Mouse (Mus musculus) bone marrow macrophage, adult 2 months (primary cell): Measurements from ENCODE around the gene Glb1. TPM values are rescaled to one million over a fixed set of nuclear protein-coding genes. Genes with fewer than 3 reads are reported as not detected.
A peak's percentile ranks its signal among the peaks of the same experiment; 100 is the strongest.
"Not testable (repeated sequence)": the region's sequence is repeated elsewhere in the genome, so short reads cannot be mapped to it uniquely, and the experiment has no call there.

ENCODE experiments used
- H3K27ac ChIP-seq: 2 replicates; pipeline ENCODE4 v1.5.1; 2012; ENCODE audit warnings: low read depth, low read length; ENCODE audit not compliant: insufficient read depth
- H3K4me1 ChIP-seq: 2 replicates; pipeline ENCODE4 v1.6.1; 2012; ENCODE audit warnings: low read length; ENCODE audit not compliant: control insufficient read depth, insufficient read depth
- H3K4me3 ChIP-seq: 2 replicates; pipeline ENCODE4 v1.5.1; 2012; ENCODE audit warnings: mild to moderate bottlenecking, low read length, moderate library complexity; ENCODE audit not compliant: insufficient read depth
- CTCF ChIP-seq: IDR thresholded peaks from 2 replicates; pipeline ENCODE4 v1.5.1; 2012; ENCODE audit warnings: low read depth, mild to moderate bottlenecking, low read length, moderate library complexity
- POLR2A ChIP-seq: IDR thresholded peaks from 2 replicates; pipeline ENCODE4 v1.6.1; 2012; ENCODE audit warnings: mild to moderate bottlenecking, low read depth, low read length, borderline replicate concordance
- polyA plus RNA-seq: library from polyadenylated mRNA; stranded (reverse); fragments of >200 nt; gene quantifications from 2 replicates; pipeline ENCODE4 v1.2.4, GENCODE M21; 2012; ENCODE audit not compliant: missing spikeins, insufficient read depth, insufficient read length

Glb1 gene
- polyA plus RNA-seq, result 63.7 and 74.4 TPM in 2 replicates

GRCm38 (mm10) chr9:114400949-114401684 lies at the start of gene Glb1, which contains the start of gene Tmppe:
Gene Glb1 (plus strand): TSS chr9:114401076.
Gene Tmppe (plus strand): TSS chr9:114401105.
- TF ChIP-seq CTCF, result no peak
- Histone ChIP-seq H3K27ac (peak within 1 kb of the TSS; percentile 91), H3K4me3 (peak within 1 kb of the TSS; percentile 89), H3K4me1 (peaks cover 5% of the 10 kb centered on the region)

DNA sequence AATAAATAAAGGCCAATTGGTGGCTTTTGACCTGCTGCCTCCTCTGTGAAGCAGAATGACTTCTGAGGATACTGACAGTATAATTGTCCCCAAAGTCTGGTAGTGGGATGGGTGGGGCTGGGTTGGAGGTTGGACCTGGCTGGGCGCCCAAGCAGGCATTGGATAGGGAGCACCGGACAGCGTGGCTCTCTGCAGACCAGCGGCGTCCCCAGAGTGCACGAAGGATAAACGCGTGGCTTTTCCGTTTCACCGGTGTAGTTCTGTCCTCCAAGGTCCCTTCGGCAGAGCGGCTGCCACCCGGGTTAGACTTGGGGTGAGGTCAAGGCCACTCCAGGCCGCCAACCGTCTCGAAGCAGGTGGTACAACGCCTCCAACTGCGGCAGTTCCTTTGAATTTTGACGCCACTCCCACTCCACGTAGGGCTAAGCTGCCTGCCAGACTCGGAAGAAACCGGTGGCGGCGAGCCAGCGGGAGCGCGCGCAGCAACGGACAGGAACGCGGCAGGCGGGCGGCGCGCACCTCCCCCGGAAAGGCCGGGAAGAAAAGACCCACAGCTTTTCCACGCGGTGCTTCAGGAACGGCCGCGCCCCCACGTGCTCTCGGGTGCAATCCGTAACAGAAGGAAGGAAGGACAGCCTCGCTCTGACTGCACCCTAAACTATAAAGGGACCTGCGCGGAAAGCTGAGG lies 32.9 kb upstream of the Glb1 start:
- Histone ChIP-seq H3K4me1 (0 out of 2 replicates have a peak, but pooled peaks cover 3% of the 10 kb centered on the region), H3K4me3 (peak overlapping the region; percentile 58), H3K27ac (no peak overlapping the region)
- TF ChIP-seq CTCF, result no peak
- no peak for TF ChIP-seq POLR2A

- Histone ChIP-seq H3K4me3 (peak overlapping the region; percentile 58), H3K4me1 (0 out of 2 replicates have a peak, but pooled peaks cover 3% of the 10 kb centered on the region), H3K27ac (no peak overlapping the region)
- TF ChIP-seq POLR2A (no peak), CTCF (no peak)
Observed at GRCm38 (mm10) chr9:114368471-114368858, 32.4 kb upstream of the Glb1 start.

DNA sequence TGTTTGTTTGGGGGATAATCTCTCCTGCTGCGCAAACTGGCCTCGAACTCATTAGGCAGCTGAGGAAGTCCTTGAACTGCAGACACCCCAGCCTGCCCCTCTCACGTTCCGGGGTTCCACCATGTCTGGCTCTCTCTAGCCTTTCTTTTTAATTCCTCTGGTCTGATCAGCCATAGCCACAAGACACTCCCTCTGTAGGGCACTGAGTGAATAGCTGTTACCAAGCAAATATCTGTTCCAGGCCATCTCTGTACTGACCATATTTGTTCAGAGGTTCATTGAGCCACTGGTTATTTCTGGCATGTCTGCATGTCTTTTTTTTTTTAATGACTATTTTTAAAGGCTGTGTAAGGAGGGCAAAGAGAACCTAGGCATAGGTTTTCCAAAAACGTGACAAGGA lies 31.5 kb upstream of the Glb1 start:
- H3K4me1 ChIP-seq, H3K4me3 ChIP-seq, H3K27ac ChIP-seq: not testable (repeated sequence)

DNA sequence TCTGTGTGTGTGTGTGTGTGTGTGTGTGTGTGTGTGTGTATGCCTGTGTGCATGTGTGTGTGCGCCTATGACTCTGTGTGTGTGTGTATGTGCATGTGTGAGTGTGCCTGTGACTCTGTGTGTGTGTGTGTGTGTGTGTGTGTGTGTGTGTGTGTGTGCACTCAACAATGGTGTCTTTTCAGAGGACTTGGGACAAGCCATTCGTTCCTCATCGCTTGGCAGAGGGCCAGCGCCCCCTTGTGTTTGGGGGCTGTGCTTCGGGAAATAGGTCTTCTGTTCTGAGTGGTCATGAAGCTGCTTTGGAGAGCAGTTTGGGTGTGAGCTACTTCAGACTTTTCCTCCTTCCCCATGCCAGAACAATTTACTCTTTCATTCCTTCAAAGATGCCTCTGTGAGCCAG lies 29.2 kb upstream of the Glb1 start:
- H3K4me3 ChIP-seq, H3K4me1 ChIP-seq, H3K27ac ChIP-seq: not testable (repeated sequence)

DNA sequence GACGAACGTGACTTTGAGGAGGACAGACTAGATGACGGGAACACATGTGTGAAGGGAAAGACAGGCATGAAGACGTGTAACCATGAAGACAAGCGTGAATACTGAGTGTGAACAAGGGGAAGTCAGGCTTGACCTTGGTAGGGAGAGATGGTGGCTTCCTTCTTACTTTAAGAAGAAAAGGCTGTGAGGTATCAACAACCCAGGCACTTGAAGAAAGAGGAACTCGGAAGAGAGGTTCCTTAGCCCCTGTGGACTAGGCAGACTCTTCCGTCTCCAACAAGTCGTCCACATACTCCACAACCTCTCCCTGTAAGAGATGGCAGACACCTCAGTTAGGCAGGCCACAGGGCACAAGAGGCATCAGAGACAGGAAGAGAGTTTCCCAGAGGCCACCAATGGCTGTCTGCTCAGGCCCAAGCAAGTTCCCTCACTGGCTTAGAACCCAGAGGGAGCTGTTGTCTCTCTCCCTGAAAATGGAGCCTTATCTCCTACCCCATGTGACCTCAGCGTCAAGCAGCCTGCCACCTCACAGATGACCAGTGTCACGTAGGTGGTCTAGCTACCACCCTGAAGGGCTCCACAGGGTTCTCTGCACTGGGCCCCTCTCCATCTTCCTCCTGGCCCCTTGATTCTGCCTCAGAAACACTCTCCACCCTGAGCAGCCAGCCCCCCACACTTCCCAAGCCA lies 25.5 kb upstream of the Glb1 start:
- Histone ChIP-seq H3K4me3 (no peak overlapping the region), H3K4me1 (no peaks in the 10 kb centered on the region), H3K27ac (no peak overlapping the region)
- TF ChIP-seq POLR2A (no peak), CTCF (no peak)

DNA sequence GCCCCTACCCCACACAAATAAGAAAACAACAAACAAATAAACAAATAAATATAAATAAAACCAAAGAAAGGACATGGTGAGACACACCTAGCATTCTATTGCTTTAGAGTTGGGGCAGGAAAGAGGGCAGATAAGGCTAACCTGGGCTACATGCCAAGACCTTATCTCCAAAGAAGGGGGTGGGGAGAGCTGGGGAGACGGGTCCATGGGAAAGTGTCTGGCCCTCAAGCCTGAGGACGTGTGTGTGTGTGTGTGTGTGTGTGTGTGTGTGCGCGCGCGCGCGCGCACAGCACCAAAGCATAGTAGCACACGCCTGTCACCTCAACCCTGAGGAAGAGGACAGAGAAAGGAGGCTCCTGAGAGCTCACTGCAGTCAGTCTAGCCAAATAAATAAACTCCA lies 23.7 kb upstream of the Glb1 start:
- Histone ChIP-seq H3K4me3 (no peak overlapping the region), H3K4me1 (no peaks in the 10 kb centered on the region), H3K27ac (no peak overlapping the region)
- TF ChIP-seq POLR2A (no peak), CTCF (no peak)

GRCm38 (mm10) chr9:114379871-114380270 lies 21.0 kb upstream of the Glb1 start:
- Histone ChIP-seq H3K4me3 (no peak overlapping the region), H3K27ac (no peak overlapping the region), H3K4me1 (no peaks in the 10 kb centered on the region)
- TF ChIP-seq POLR2A (no peak), CTCF (no peak)

- H3K4me3 ChIP-seq, result no peak overlapping the region
- 0 out of 2 replicates have a peak, but pooled peaks cover 6% of the 10 kb centered on the region for H3K4me1 ChIP-seq
- TF ChIP-seq CTCF (peak; percentile 25; the same call in 1 of the 2 replicates), POLR2A (no peak)
- no peak overlapping the region for H3K27ac ChIP-seq
Observed at GRCm38 (mm10) chr9:114380881-114381733, 19.8 kb upstream of the Glb1 start.
